Mouse (Mus musculus) cortical plate, adult 2 months (tissue): Measurements from ENCODE around the gene Stat1. TPM values are rescaled to one million over a fixed set of nuclear protein-coding genes. Genes with fewer than 3 reads are reported as not detected.
A peak's percentile ranks its signal among the peaks of the same experiment; 100 is the strongest.

ENCODE experiments used
- H3K27ac ChIP-seq: fragments of 200-500 bp; 2 replicates; pipeline ENCODE4 v1.5.1; 2012; ENCODE audit warnings: low read length, control low read depth, inconsistent platforms; ENCODE audit not compliant: insufficient read depth
- H3K4me1 ChIP-seq: fragments of 200-500 bp; 2 replicates; pipeline ENCODE4 v1.6.1; 2011; ENCODE audit warnings: low read length; ENCODE audit not compliant: control insufficient read depth, insufficient read depth
- H3K4me3 ChIP-seq: fragments of 200-500 bp; 2 replicates; pipeline ENCODE4 v1.5.1; 2011; ENCODE audit warnings: mild to moderate bottlenecking, low read length, control low read depth; ENCODE audit not compliant: insufficient read depth
- CTCF ChIP-seq: fragments of 200-500 bp; IDR thresholded peaks from 2 replicates; pipeline ENCODE4 v1.5.1; 2011; ENCODE audit warnings: mild to moderate bottlenecking, control low read depth, low read length; ENCODE audit not compliant: insufficient read depth; ENCODE audit errors: extremely low read depth
- POLR2A ChIP-seq: fragments of 200-500 bp; IDR thresholded peaks from 2 replicates; pipeline ENCODE4 v1.6.1; 2011; ENCODE audit warnings: mild to moderate bottlenecking, low read length, control low read depth; ENCODE audit not compliant: insufficient read depth; ENCODE audit errors: extremely low read depth
- polyA plus RNA-seq: library from polyadenylated mRNA; depleted of rRNA; stranded (reverse); fragments of >200 nt; gene quantifications from 2 replicates; pipeline ENCODE4 v1.2.3, GENCODE M21; 2012; rRNA removed

The Stat1 gene
- polyA plus RNA-seq, result 16.0 and 18.1 TPM in 2 replicates

DNA sequence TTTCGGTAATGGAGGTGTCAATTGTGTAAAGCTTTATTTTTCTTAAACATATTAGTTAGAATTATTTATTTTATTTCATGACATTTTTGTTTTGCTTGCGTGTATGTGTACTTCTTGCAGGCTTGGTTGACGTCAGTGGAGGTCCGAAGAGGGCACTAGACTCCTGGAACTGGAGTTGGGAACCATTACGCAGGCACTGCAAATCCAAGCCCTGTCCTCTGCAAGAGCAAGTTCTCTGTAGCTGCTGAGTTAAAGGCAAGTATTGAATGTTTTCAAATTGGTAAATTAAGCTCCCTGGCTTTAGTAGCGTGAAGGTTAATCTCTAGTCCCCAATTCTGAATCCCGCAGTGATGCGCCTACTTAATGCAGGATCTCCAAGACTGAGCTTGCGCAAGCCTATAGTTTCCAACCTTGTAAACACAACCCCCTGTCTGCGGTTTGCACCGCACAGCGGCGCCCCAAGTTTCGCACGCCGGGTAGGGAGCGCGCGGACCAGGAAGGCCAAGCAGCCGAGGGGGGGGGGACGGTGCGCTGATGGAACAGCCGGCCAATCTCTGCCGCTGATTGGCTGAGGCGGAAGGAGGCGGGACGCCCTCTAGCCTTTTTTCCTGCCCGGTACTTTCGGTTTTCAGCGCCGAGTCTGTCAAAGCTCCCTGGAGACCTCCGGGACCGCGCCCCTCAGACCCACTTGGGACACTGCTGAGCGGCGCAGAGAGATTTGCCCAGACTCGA is at the start of gene Stat1:
Gene Stat1, plus strand, starts transcription at position 581 of the 732 bp plus-strand sequence.
- Histone ChIP-seq H3K27ac (peak within 1 kb of the TSS; percentile 94; the same call in 1 of the 2 replicates), H3K4me3 (peak within 1 kb of the TSS; percentile 77), H3K4me1 (peaks cover 1% of the 10 kb centered on the region; the same call in 1 of the 2 replicates)
- peak; percentile 29; the same call in 1 of the 2 replicates for TF ChIP-seq POLR2A
- TF ChIP-seq CTCF, result no peak

DNA sequence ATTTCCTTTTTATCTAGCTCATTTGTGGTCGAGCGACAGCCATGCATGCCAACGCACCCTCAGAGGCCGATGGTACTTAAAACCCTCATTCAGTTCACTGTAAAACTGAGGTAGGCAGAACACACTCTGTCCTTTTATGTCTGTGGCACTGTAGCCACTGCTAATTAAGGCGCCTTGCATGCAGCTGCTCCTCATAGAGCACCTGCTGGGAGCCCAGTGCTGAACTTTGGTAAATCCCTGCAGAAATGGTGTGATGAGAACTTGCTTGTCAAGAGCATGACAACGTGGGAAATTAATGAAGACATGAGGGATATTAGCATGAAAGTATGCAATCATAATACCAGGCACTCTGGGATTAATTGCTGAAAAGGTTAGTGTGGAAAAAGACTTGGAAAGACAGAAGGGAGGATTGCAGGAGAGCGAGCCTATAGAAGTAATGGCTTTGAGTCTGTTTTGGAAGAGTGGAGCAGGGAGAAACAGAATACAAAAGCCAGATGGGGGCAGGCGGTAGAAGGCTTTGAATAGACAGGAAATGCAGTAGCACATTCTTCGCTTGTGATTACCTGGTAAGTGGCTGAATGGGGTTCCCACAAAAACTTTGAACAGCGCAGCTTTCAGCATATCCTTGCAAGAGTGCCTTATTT is 39.4 kb upstream of the Stat1 start:
- TF ChIP-seq POLR2A (no peak), CTCF (no peak)
- Histone ChIP-seq H3K4me3 (no peak overlapping the region), H3K27ac (no peak overlapping the region), H3K4me1 (no peaks in the 10 kb centered on the region)

- TF ChIP-seq CTCF (no peak), POLR2A (no peak)
- Histone ChIP-seq H3K4me1 (no peaks in the 10 kb centered on the region), H3K4me3 (no peak overlapping the region), H3K27ac (no peak overlapping the region)
Observed at GRCm38 (mm10) chr1:52080375-52080774, 38.9 kb upstream of the Stat1 start.

DNA sequence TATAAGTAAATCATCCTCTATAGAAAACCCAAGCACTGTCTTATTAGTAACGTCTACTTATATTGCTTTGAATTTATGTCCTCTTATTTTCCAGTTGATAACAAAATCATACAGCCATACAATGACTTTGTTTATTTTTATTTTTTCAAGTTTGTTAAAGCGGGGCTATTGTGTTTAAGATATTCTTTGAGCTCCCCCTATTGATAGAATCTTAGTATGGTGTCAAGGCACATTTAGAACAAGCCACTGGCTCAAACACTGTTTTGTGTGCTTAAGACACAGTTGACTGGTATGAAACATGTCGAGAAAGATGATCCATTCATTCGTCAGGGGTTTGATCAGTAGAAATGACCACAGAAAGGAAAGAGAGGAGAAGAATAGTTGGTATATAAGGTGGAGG is 33.0 kb upstream of the Stat1 start:
- H3K4me3 ChIP-seq, result no peak overlapping the region
- no peaks in the 10 kb centered on the region for H3K4me1 ChIP-seq
- H3K27ac ChIP-seq, result no peak overlapping the region
- TF ChIP-seq POLR2A (no peak), CTCF (no peak)

DNA sequence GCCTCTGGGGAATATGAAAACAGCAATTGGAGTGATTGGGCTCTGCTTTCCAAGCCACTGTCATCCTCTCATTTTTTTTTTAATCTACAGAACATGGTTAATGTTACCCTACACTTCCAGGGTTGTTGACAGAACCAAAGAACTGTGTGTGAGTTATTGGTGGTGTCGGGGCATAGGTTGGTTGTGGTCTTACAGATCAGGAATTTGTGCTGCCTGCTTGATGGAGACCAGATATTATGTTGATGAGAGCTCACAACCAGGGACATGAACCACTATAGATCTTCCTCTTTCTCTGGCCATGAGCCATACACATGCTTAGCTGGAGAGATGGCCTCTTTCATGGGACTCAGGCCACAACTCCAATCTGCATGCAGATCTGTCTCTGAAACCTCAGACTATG is 32.1 kb upstream of the Stat1 start:
- no peaks in the 10 kb centered on the region for H3K4me1 ChIP-seq
- no peak overlapping the region for H3K4me3 ChIP-seq
- H3K27ac ChIP-seq, result no peak overlapping the region
- TF ChIP-seq POLR2A (no peak), CTCF (no peak)

DNA sequence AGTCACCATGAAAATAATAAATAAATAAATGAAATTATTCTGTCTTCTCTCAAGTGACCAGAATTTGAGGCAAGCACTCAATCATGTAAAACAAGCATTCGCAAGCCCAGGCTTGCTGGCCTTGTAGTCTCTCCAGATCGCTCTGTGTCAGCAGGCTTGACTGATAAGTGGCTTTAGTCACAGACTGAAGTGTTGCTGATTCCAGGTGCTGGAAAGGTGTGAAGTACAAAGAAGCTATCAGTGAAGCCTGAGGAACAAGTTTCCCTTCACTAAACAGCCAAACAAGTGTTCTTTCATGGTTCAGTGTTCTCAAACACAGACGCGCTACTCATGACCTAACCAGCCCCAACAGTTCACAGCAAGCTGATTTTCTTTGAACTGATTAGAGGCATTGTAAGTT is 30.6 kb upstream of the Stat1 start:
- no peak for TF ChIP-seq CTCF
- no peak for TF ChIP-seq POLR2A
- no peaks in the 10 kb centered on the region for H3K4me1 ChIP-seq
- no peak overlapping the region for H3K27ac ChIP-seq
- H3K4me3 ChIP-seq, result no peak overlapping the region

DNA sequence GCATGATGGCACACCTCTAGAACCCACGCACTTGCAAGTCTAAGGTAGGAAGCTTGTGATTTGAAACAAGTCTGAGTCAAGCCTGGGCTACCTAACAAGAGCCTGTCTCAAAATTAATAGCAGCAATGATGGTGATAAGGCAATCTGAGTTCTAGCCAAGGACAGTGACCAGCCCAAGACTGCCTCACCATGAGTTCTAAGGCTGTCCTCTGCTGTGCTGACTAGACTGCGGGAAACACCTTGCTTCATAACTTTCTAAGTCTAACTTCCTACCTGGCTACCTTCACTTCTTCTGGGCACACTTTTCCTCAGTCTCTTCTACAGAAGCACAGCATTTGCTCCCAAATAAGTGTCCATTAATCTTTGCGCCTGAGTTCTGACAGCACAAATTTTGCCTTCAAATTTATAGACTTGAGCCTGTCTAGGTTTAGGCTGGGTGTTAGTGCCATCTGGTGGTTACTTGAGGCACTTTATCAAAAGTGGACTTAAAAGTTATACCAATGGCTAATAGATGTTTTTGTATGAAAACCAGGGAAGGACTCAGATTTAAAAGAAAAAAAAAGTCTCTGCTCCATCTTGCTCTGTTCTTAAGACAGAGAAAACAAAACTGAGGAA is 20.5 kb upstream of the Stat1 start:
- H3K4me1 ChIP-seq, result no peaks in the 10 kb centered on the region
- TF ChIP-seq POLR2A, result no peak
- TF ChIP-seq CTCF, result peak; percentile 34; the same call in 1 of the 2 replicates
- H3K27ac ChIP-seq, result no peak overlapping the region
- H3K4me3 ChIP-seq, result no peak overlapping the region

DNA sequence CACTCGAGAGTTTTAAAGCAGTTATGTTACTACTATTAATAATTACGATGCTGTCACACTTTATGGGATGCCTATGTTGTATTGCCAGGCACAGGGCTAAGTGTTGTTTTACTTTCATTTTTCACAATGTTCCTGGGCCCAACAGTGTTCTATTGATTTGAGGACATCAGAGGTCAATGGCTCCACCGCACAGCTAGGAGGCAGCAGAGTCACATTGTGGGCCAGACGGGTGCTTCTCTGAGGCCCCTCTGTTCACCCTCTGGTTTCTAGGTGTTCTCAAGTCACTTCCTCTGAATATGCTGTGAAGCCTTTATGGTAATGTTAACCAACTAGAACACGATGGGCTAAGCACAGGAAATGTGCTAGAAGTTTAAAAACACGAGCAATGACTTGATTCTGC is 18.7 kb upstream of the Stat1 start:
- H3K4me3 ChIP-seq, result no peak overlapping the region
- no peak overlapping the region for H3K27ac ChIP-seq
- TF ChIP-seq POLR2A (no peak), CTCF (peak; percentile 23; the same call in 1 of the 2 replicates)
- H3K4me1 ChIP-seq, result no peaks in the 10 kb centered on the region

DNA sequence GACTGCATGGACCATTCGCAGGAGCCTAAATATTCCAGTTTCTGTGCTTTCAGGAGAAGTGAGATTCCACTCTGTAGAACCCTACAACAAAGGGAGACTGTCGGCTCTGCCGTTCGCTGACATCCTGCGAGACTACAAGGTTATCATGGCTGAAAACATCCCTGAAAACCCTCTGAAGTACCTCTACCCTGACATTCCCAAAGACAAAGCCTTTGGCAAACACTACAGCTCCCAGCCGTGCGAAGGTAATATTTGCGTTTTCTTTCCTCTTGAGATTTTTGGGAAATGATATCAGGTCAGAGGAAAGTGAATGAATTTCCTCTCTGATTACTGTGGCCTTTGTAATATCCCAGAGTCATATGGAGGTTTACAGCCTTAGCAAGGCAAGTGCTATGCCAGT is 16.4 kb upstream of the Stat1 start:
- H3K4me1 ChIP-seq, result no peaks in the 10 kb centered on the region
- TF ChIP-seq POLR2A (no peak), CTCF (no peak)
- H3K4me3 ChIP-seq, result no peak overlapping the region
- H3K27ac ChIP-seq, result no peak overlapping the region
